Comparison of ENCODE assay signal across 27 mouse cellular contexts in genomic region chr4:86879477-86879876, GRCm38 (mm10). TPM values are rescaled to one million over a fixed set of nuclear protein-coding genes. Genes with fewer than 3 reads are reported as not detected.
A peak's percentile ranks its signal among the peaks of the same experiment; 100 is the strongest.
DNase-seq lines count a peak whose midpoint lies in the region; ATAC-seq and TF ChIP-seq lines count a peak whose summit lies in the region.
"Had no signal": no experiment of that assay in that cellular context is flagged by ENCODE, and none has a peak within 500 bp of the region (broad histone marks: within the 10 kb centered on the region; RNA-seq: fewer than 3 reads in every experiment).

No protein-coding gene starts in this region.

- H3K79me2 ChIP-seq in heart, adult 2 months (replicated peaks; ENCODE audit: control insufficient read depth, insufficient read depth, low read length), result no peaks in the 10 kb centered on the region

- H3K36me3 ChIP-seq in heart, embryonic 11.5 days (ENCODE audit: control insufficient read depth, insufficient read depth, low read length), result no peaks in the 10 kb centered on the region
- no peaks in the 10 kb centered on the region for H3K36me3 ChIP-seq in heart, embryonic 15.5 days
- no peaks in the 10 kb centered on the region for H3K36me3 ChIP-seq in heart, adult 2 months (ENCODE audit: control insufficient read depth, insufficient read depth, low read length)
- H3K36me3 ChIP-seq: embryonic facial prominence, embryonic 10.5 days; embryonic facial prominence, embryonic 13.5 days; forebrain, embryonic 12.5 days; forebrain, embryonic 15.5 days had no signal

- no peak overlapping the region for H3K27ac ChIP-seq in heart, embryonic 11.5 days (ENCODE audit: low read depth, low read length)
- H3K27ac ChIP-seq in heart, embryonic 15.5 days, result peak overlapping the region; percentile 46; the same call in 1 of the 2 replicates
- H3K27ac ChIP-seq in heart, adult 2 months, result no peak overlapping the region
- H3K27ac ChIP-seq: embryonic facial prominence, embryonic 10.5 days; embryonic facial prominence, embryonic 13.5 days; forebrain, embryonic 12.5 days; forebrain, embryonic 15.5 days; hindbrain, embryonic 14.5 days; hindbrain, postnatal 0 days had no signal

- no peak overlapping the region for H3K4me3 ChIP-seq in heart, embryonic 11.5 days (ENCODE audit: low read depth, low read length)
- H3K4me3 ChIP-seq in heart, embryonic 15.5 days, result no peak overlapping the region
- no peak overlapping the region for H3K4me3 ChIP-seq in heart, adult 2 months
- H3K4me3 ChIP-seq: embryonic facial prominence, embryonic 10.5 days; embryonic facial prominence, embryonic 13.5 days; erythroblast, embryonic 14.5 days; forebrain, embryonic 12.5 days; forebrain, embryonic 15.5 days had no signal

- H3K4me2 ChIP-seq in heart, embryonic 11.5 days, result no peak overlapping the region
- H3K4me2 ChIP-seq in heart, embryonic 15.5 days, result no peak overlapping the region
- H3K4me2 ChIP-seq: embryonic facial prominence, embryonic 13.5 days; forebrain, embryonic 12.5 days; forebrain, embryonic 15.5 days; hindbrain, embryonic 14.5 days had no signal

- intact Hi-C loops in heart, adult 2 months (cut with DNase I), result no loop called here
- intact Hi-C loops in heart, postnatal 14 days (cut with DNase I), result no loop called here
- intact Hi-C loops in heart, postnatal 36 days (cut with DNase I), result no loop called here

- peak; percentile 92 for DNase-seq in heart, adult 11 months
- no peak for DNase-seq in heart, adult 2 months
- DNase-seq in heart, postnatal 14 days, result peak; percentile 7 to 40
- no peak for DNase-seq in heart, postnatal 36 days
- peak; percentile 44 to 47 for DNase-seq in kidney, postnatal 4 days
- no peak for DNase-seq in kidney, adult 9 months
- DNase-seq: adrenal gland, adult 8-10 months; adrenal gland, postnatal 25 days; cerebellum, adult 11-12 months; cerebellum, adult 8-10 months; cerebellum, postnatal 10 days; cerebellum, postnatal 36 days; embryo, embryonic 11 days; gastrocnemius, postnatal 25 days; kidney, adult 2 months had no signal

- no peak for TF ChIP-seq CTCF in heart, adult 2 months (IDR thresholded peaks at IDR 0.05)

- no peaks in the 10 kb centered on the region for H3K4me1 ChIP-seq in heart, embryonic 11.5 days (ENCODE audit: control insufficient read depth, insufficient read depth, low read length)
- peaks cover 2% of the 10 kb centered on the region; the same call in 1 of the 2 replicates for H3K4me1 ChIP-seq in heart, embryonic 15.5 days (replicated peaks)
- H3K4me1 ChIP-seq in heart, adult 2 months (ENCODE audit: control insufficient read depth, insufficient read depth, low read length), result no peaks in the 10 kb centered on the region

- ATAC-seq in heart, embryonic 11.5 days (replicated peaks; ENCODE audit: insufficient number of reproducible peaks, low FRiP score, low TSS enrichment), result no peak
- no peak for ATAC-seq in heart, embryonic 15.5 days (replicated peaks; ENCODE audit: insufficient number of reproducible peaks, insufficient read depth, low FRiP score, low read depth)
- ATAC-seq: activated CD4-positive, CD25-positive, alpha-beta regulatory T cell, adult 4 months; forebrain, embryonic 15.5 days; hindbrain, postnatal 0 days; inflammation-experienced regulatory T-cells, adult 6 months; intestine, embryonic 16.5 days had no signal

- H3K9me3 ChIP-seq in heart, embryonic 11.5 days (replicated peaks; ENCODE audit: control insufficient read depth, low read length), result no peaks in the 10 kb centered on the region
- H3K9me3 ChIP-seq in heart, embryonic 15.5 days (replicated peaks), result no peaks in the 10 kb centered on the region
- H3K9me3 ChIP-seq: embryonic facial prominence, embryonic 10.5 days; embryonic facial prominence, embryonic 13.5 days; forebrain, embryonic 15.5 days had no signal

- TF ChIP-seq EP300 in heart, adult 2 months (IDR thresholded peaks at IDR 0.05; ENCODE audit: insufficient read depth, low read depth, low read length), result no peak

- WGBS in heart, embryonic 11.5 days (ENCODE audit: insufficient replicate concordance), result 68% methylated on average over 2 of the region's 2 CpGs
- WGBS in heart, embryonic 15.5 days, result 39% methylated on average over 2 of the region's 2 CpGs
- WGBS in heart, adult 2 months, result 44% methylated on average over 2 of the region's 2 CpGs

- H3K27me3 ChIP-seq in heart, embryonic 11.5 days (ENCODE audit: control insufficient read depth, insufficient read depth, low read length), result 0 out of 2 replicates have a peak, but pooled peaks cover 4% of the 10 kb centered on the region
- H3K27me3 ChIP-seq in heart, embryonic 15.5 days, result no peaks in the 10 kb centered on the region
- H3K27me3 ChIP-seq in heart, adult 2 months (ENCODE audit: control insufficient read depth, insufficient read depth, low read length), result no peaks in the 10 kb centered on the region

- TF ChIP-seq POLR2A in heart, adult 2 months (IDR thresholded peaks at IDR 0.05; ENCODE audit: insufficient read depth, low read depth, low read length), result no peak

- H3K9ac ChIP-seq in heart, embryonic 11.5 days (ENCODE audit: low read depth, low read length), result no peak overlapping the region
- no peak overlapping the region for H3K9ac ChIP-seq in heart, embryonic 15.5 days
- H3K9ac ChIP-seq in heart, adult 2 months (ENCODE audit: low read depth, low read length), result no peak overlapping the region
- H3K9ac ChIP-seq: embryonic facial prominence, embryonic 13.5 days; forebrain, embryonic 12.5 days; forebrain, embryonic 15.5 days; hindbrain, embryonic 14.5 days had no signal

RNA-seq across cellular contexts. Expression of gene Acer2, which starts 5.3 kb away (rescaled TPM):
- polyA plus RNA-seq in heart, embryonic 11.5 days (2014; fragmentation: Nextera tagmentation; extraction: Ambion mirVana), result 34.1 and 38.3 TPM in 2 replicates
- polyA plus RNA-seq in heart, embryonic 15.5 days (2015; fragmentation: Nextera tagmentation; extraction: Ambion mirVana), result 28.6 and 30.4 TPM in 2 replicates
- 10 to 100 TPM; 16.4 to 17.9 TPM for total RNA-seq in heart, adult 2 months (2021)
- polyA plus RNA-seq in heart, adult 2 months (2012; rRNA removed), result 25.6 and 32.7 TPM in 2 replicates
- total RNA-seq in heart, postnatal 14 days (2021), result 10 to 100 TPM; 21.4 to 26.9 TPM
- total RNA-seq in heart, postnatal 36 days (2021), result 10 to 100 TPM; 17.0 to 21.1 TPM

RNA-seq across cellular contexts. Expression of gene Rps6, which starts 22.3 kb away (rescaled TPM):
- 577 and 587 TPM in 2 replicates for polyA plus RNA-seq in heart, embryonic 11.5 days (2014; fragmentation: Nextera tagmentation; extraction: Ambion mirVana)
- polyA plus RNA-seq in heart, embryonic 15.5 days (2015; fragmentation: Nextera tagmentation; extraction: Ambion mirVana), result 405 and 410 TPM in 2 replicates
- 100 to 1,000 TPM; 491 to 601 TPM for total RNA-seq in heart, adult 2 months (2021)
- polyA plus RNA-seq in heart, adult 2 months (2012; rRNA removed), result 325 and 404 TPM in 2 replicates
- 100 to 1,000 TPM; 454 to 481 TPM for total RNA-seq in heart, postnatal 14 days (2021)
- total RNA-seq in heart, postnatal 36 days (2021), result 100 to 1,000 TPM; 492 to 522 TPM

Comparison
In these comparisons a context has a peak if more than half of its experiments do, and no peak if none do; other contexts are left out.
1. DNase-seq: peak in heart, adult 11 months (single experiment), heart, postnatal 14 days (2 of 2) and kidney, postnatal 4 days (2 of 2); none in heart, adult 2 months (0 of 2), heart, postnatal 36 days (0 of 2) and kidney, adult 9 months (single experiment).